In genomic region chr2:74687698-74688555, GRCm38 (mm10) we compare ENCODE assay signal across 19 mouse cellular contexts. TPM values are rescaled to one million over a fixed set of nuclear protein-coding genes. Genes with fewer than 3 reads are reported as not detected.
A peak's percentile ranks its signal among the peaks of the same experiment; 100 is the strongest.
DNase-seq lines count a peak whose midpoint lies in the region; ATAC-seq lines count a peak whose summit lies in the region.
"Had no signal": no experiment of that assay in that cellular context is flagged by ENCODE, and none has a peak within 500 bp of the region (broad histone marks: within the 10 kb centered on the region; RNA-seq: fewer than 3 reads in every experiment).

No protein-coding gene starts in this region.

- WGBS in kidney, embryonic 14.5 days: 2% methylated on average over 31 of the region's 31 CpGs
- WGBS in intestine, embryonic 15.5 days: 1% methylated on average over 31 of the region's 31 CpGs
- 5% methylated on average over 31 of the region's 31 CpGs for WGBS in limb, embryonic 15.5 days
- 1% methylated on average over 31 of the region's 31 CpGs for WGBS in forebrain, embryonic 10.5 days

- peak overlapping the region; percentile 94 for H3K27ac ChIP-seq in kidney, embryonic 14.5 days (ENCODE audit: low read depth, low read length)
- no peak overlapping the region for H3K27ac ChIP-seq in intestine, embryonic 15.5 days
- peak overlapping the region; percentile 78 for H3K27ac ChIP-seq in limb, embryonic 15.5 days
- no peak overlapping the region for H3K27ac ChIP-seq in forebrain, embryonic 10.5 days
- H3K27ac ChIP-seq: liver, embryonic 12.5 days had no signal

- H3K4me1 ChIP-seq in kidney, embryonic 14.5 days (ENCODE audit: control insufficient read depth, insufficient read depth, low read length): 0 out of 2 replicates have a peak, but pooled peaks cover 5% of the 10 kb centered on the region
- H3K4me1 ChIP-seq in intestine, embryonic 15.5 days (replicated peaks): peaks cover 11% of the 10 kb centered on the region
- peaks cover 24% of the 10 kb centered on the region for H3K4me1 ChIP-seq in limb, embryonic 15.5 days
- H3K4me1 ChIP-seq in forebrain, embryonic 10.5 days: peaks cover 10% of the 10 kb centered on the region

- H3K9me3 ChIP-seq in kidney, embryonic 14.5 days (ENCODE audit: control insufficient read depth, low read length): no peaks in the 10 kb centered on the region
- no peaks in the 10 kb centered on the region for H3K9me3 ChIP-seq in intestine, embryonic 15.5 days
- no peaks in the 10 kb centered on the region for H3K9me3 ChIP-seq in limb, embryonic 15.5 days
- H3K9me3 ChIP-seq in forebrain, embryonic 10.5 days: no peaks in the 10 kb centered on the region
- H3K9me3 ChIP-seq: liver, embryonic 12.5 days had no signal

- H3K36me3 ChIP-seq in kidney, embryonic 14.5 days (ENCODE audit: control insufficient read depth, insufficient read depth, low read length): peaks cover 2% of the 10 kb centered on the region; the same call in 1 of the 2 replicates
- no peaks in the 10 kb centered on the region for H3K36me3 ChIP-seq in intestine, embryonic 15.5 days
- H3K36me3 ChIP-seq in limb, embryonic 15.5 days: no peaks in the 10 kb centered on the region; the same call in 1 of the 2 replicates
- H3K36me3 ChIP-seq in forebrain, embryonic 10.5 days (replicated peaks): no peaks in the 10 kb centered on the region
- H3K36me3 ChIP-seq: liver, embryonic 12.5 days had no signal

- ATAC-seq in kidney, embryonic 14.5 days (ENCODE audit: low FRiP score, low TSS enrichment): no peak
- ATAC-seq in intestine, embryonic 15.5 days: no peak
- ATAC-seq in limb, embryonic 15.5 days (ENCODE audit: insufficient number of reproducible peaks, low FRiP score, low TSS enrichment, low read depth): no peak
- ATAC-seq: liver, embryonic 12.5 days; Patski had no signal

- DNase-seq in adrenal gland, postnatal 14 days: peak; percentile 4
- no peak for DNase-seq in adrenal gland, adult (ENCODE audit: inconsistent age in 2 of 2, low spot score in 1 of 2)
- no peak for DNase-seq in kidney, postnatal 36 days
- no peak for DNase-seq in urinary bladder, postnatal 25 days (ENCODE audit: low spot score)
- no peak for DNase-seq in forebrain, embryonic 10.5 days (ENCODE audit: extremely low spot score, low spot score)
- DNase-seq: adrenal gland, adult 8-10 months; cerebellum, adult 9-10 months; heart, adult 18-20 months; heart, postnatal 36 days; lung, postnatal 10 days; thymus, postnatal 36 days had no signal

- H3K27me3 ChIP-seq in kidney, embryonic 14.5 days (ENCODE audit: control insufficient read depth, insufficient read depth, low read length): peaks cover 11% of the 10 kb centered on the region; the same call in 1 of the 2 replicates
- H3K27me3 ChIP-seq in intestine, embryonic 15.5 days (replicated peaks): peaks cover 83% of the 10 kb centered on the region
- peaks cover 71% of the 10 kb centered on the region for H3K27me3 ChIP-seq in limb, embryonic 15.5 days
- H3K27me3 ChIP-seq in forebrain, embryonic 10.5 days (ENCODE audit: poor library complexity, severe bottlenecking): peaks cover 100% of the 10 kb centered on the region
- H3K27me3 ChIP-seq: CH12.LX had no signal

- peak overlapping the region; percentile 92 for H3K9ac ChIP-seq in kidney, embryonic 14.5 days (ENCODE audit: low read depth, low read length)
- no peak overlapping the region for H3K9ac ChIP-seq in intestine, embryonic 15.5 days
- peak overlapping the region; percentile 34 for H3K9ac ChIP-seq in limb, embryonic 15.5 days
- H3K9ac ChIP-seq: liver, embryonic 12.5 days had no signal

- peak overlapping the region; percentile 85 for H3K4me3 ChIP-seq in kidney, embryonic 14.5 days (ENCODE audit: low read length)
- peak overlapping the region; percentile 20 for H3K4me3 ChIP-seq in intestine, embryonic 15.5 days (replicated peaks)
- peak overlapping the region; percentile 42 for H3K4me3 ChIP-seq in limb, embryonic 15.5 days
- no peak overlapping the region for H3K4me3 ChIP-seq in forebrain, embryonic 10.5 days
- H3K4me3 ChIP-seq: liver, embryonic 12.5 days had no signal

- H3K4me2 ChIP-seq in kidney, embryonic 14.5 days (replicated peaks; ENCODE audit: low read depth, low read length): peak overlapping the region; percentile 85
- no peak overlapping the region; the same call in 1 of the 2 replicates for H3K4me2 ChIP-seq in intestine, embryonic 15.5 days (replicated peaks)
- H3K4me2 ChIP-seq in limb, embryonic 15.5 days: peak overlapping the region; percentile 49
- H3K4me2 ChIP-seq: liver, embryonic 12.5 days had no signal

RNA-seq across cellular contexts. Expression of gene Hoxd10, which starts 3.8 kb away (rescaled TPM):
- total RNA-seq in adrenal gland, postnatal 14 days (2021): 0.71 TPM in 1 of 2 replicates, not detected in the other
- 45.1 and 45.9 TPM in 2 replicates for polyA plus RNA-seq in kidney, embryonic 14.5 days (2014; fragmentation: Nextera tagmentation; extraction: Ambion mirVana)
- polyA plus RNA-seq in intestine, embryonic 15.5 days (2015; fragmentation: Nextera tagmentation; extraction: Ambion mirVana): 4.8 and 7.9 TPM in 2 replicates
- polyA plus RNA-seq in limb, embryonic 15.5 days (2015; fragmentation: Nextera tagmentation; extraction: Ambion mirVana): 12.4 and 14.5 TPM in 2 replicates
- polyA plus RNA-seq in forebrain, embryonic 10.5 days (2016; fragmentation: Nextera tagmentation; extraction: Ambion mirVana): not detected in 2 replicates
- total RNA-seq: adrenal gland, adult 8-10 months; CH12.LX; heart, adult 18-20 months; layer of hippocampus, postnatal 25 days had no signal
- polyA plus RNA-seq: liver, embryonic 12.5 days had no signal

RNA-seq across cellular contexts. Expression of gene Hoxd11, which starts 8.6 kb away (rescaled TPM):
- total RNA-seq in adrenal gland, postnatal 14 days (2021): not detected in 2 replicates
- 54.5 and 56.2 TPM in 2 replicates for polyA plus RNA-seq in kidney, embryonic 14.5 days (2014; fragmentation: Nextera tagmentation; extraction: Ambion mirVana)
- polyA plus RNA-seq in intestine, embryonic 15.5 days (2015; fragmentation: Nextera tagmentation; extraction: Ambion mirVana): 1.2 and 2.3 TPM in 2 replicates
- 7.1 and 10.3 TPM in 2 replicates for polyA plus RNA-seq in limb, embryonic 15.5 days (2015; fragmentation: Nextera tagmentation; extraction: Ambion mirVana)
- not detected in 2 replicates for polyA plus RNA-seq in forebrain, embryonic 10.5 days (2016; fragmentation: Nextera tagmentation; extraction: Ambion mirVana)
- total RNA-seq: adrenal gland, adult 8-10 months; CH12.LX; heart, adult 18-20 months; heart, postnatal 36 days; layer of hippocampus, postnatal 25 days had no signal
- polyA plus RNA-seq: liver, embryonic 12.5 days; Patski; stomach, embryonic 16.5 days had no signal

RNA-seq across cellular contexts. Expression of gene Hoxd9, which starts 9.6 kb away (rescaled TPM):
- total RNA-seq in adrenal gland, postnatal 14 days (2021): 3.8 and 5.8 TPM in 2 replicates
- polyA plus RNA-seq in kidney, embryonic 14.5 days (2014; fragmentation: Nextera tagmentation; extraction: Ambion mirVana): 36.2 and 47.9 TPM in 2 replicates
- polyA plus RNA-seq in intestine, embryonic 15.5 days (2015; fragmentation: Nextera tagmentation; extraction: Ambion mirVana): 4.4 and 5.9 TPM in 2 replicates
- polyA plus RNA-seq in limb, embryonic 15.5 days (2015; fragmentation: Nextera tagmentation; extraction: Ambion mirVana): 7.1 TPM in 2 replicates
- not detected in 2 replicates for polyA plus RNA-seq in forebrain, embryonic 10.5 days (2016; fragmentation: Nextera tagmentation; extraction: Ambion mirVana)
- total RNA-seq: CH12.LX; layer of hippocampus, postnatal 25 days had no signal

RNA-seq across cellular contexts. Expression of gene Hoxd12, which starts 13.1 kb away (rescaled TPM):
- total RNA-seq in adrenal gland, postnatal 14 days (2021): not detected in 2 replicates
- 6.2 and 7.2 TPM in 2 replicates for polyA plus RNA-seq in kidney, embryonic 14.5 days (2014; fragmentation: Nextera tagmentation; extraction: Ambion mirVana)
- polyA plus RNA-seq in intestine, embryonic 15.5 days (2015; fragmentation: Nextera tagmentation; extraction: Ambion mirVana): 0.45 and 1.1 TPM in 2 replicates
- polyA plus RNA-seq in limb, embryonic 15.5 days (2015; fragmentation: Nextera tagmentation; extraction: Ambion mirVana): 27.0 and 30.6 TPM in 2 replicates
- not detected in 2 replicates for polyA plus RNA-seq in forebrain, embryonic 10.5 days (2016; fragmentation: Nextera tagmentation; extraction: Ambion mirVana)
- total RNA-seq: adrenal gland, adult 8-10 months; CH12.LX; heart, adult 18-20 months; heart, postnatal 36 days; layer of hippocampus, postnatal 25 days had no signal
- polyA plus RNA-seq: liver, embryonic 12.5 days; Patski had no signal

RNA-seq across cellular contexts. Expression of gene Hoxd8, which starts 16.5 kb away (rescaled TPM):
- total RNA-seq in adrenal gland, postnatal 14 days (2021): 24.6 and 24.9 TPM in 2 replicates
- 45.0 and 45.2 TPM in 2 replicates for polyA plus RNA-seq in kidney, embryonic 14.5 days (2014; fragmentation: Nextera tagmentation; extraction: Ambion mirVana)
- polyA plus RNA-seq in intestine, embryonic 15.5 days (2015; fragmentation: Nextera tagmentation; extraction: Ambion mirVana): 4.2 and 5.1 TPM in 2 replicates
- 5.9 and 7.3 TPM in 2 replicates for polyA plus RNA-seq in limb, embryonic 15.5 days (2015; fragmentation: Nextera tagmentation; extraction: Ambion mirVana)
- polyA plus RNA-seq in forebrain, embryonic 10.5 days (2016; fragmentation: Nextera tagmentation; extraction: Ambion mirVana): not detected in 2 replicates
- total RNA-seq: layer of hippocampus, postnatal 25 days had no signal

Comparison
In these comparisons a context has a peak if more than half of its experiments do, and no peak if none do; other contexts are left out.
1. H3K27ac ChIP-seq: peak in kidney, embryonic 14.5 days (single experiment) and limb, embryonic 15.5 days (single experiment); none in intestine, embryonic 15.5 days (single experiment) and forebrain, embryonic 10.5 days (single experiment).